ENCODE assay signal across 9 mouse cellular contexts in genomic region chr7:132213460-132213859, GRCm38 (mm10). TPM values are rescaled to one million over a fixed set of nuclear protein-coding genes. Genes with fewer than 3 reads are reported as not detected.
A peak's percentile ranks its signal among the peaks of the same experiment; 100 is the strongest.
DNase-seq lines count a peak whose midpoint lies in the region; ATAC-seq and TF ChIP-seq lines count a peak whose summit lies in the region.
"Had no signal": no experiment of that assay in that cellular context is flagged by ENCODE, and none has a peak within 500 bp of the region (broad histone marks: within the 10 kb centered on the region; RNA-seq: fewer than 3 reads in every experiment).

No protein-coding gene starts in this region.

- no peak for TF ChIP-seq EP300 in stomach, postnatal 0 days (optimal IDR thresholded peaks at IDR 0.05)

- no peak overlapping the region for H3K4me2 ChIP-seq in hindbrain, embryonic 13.5 days
- no peak overlapping the region for H3K4me2 ChIP-seq in stomach, postnatal 0 days (replicated peaks; ENCODE audit: low read depth)
- H3K4me2 ChIP-seq: liver, embryonic 15.5 days had no signal

- no peaks in the 10 kb centered on the region for H3K36me3 ChIP-seq in hindbrain, embryonic 10.5 days
- H3K36me3 ChIP-seq in hindbrain, embryonic 13.5 days, result no peaks in the 10 kb centered on the region
- H3K36me3 ChIP-seq in stomach, postnatal 0 days (ENCODE audit: control insufficient read depth, insufficient read depth, low read length), result no peaks in the 10 kb centered on the region
- H3K36me3 ChIP-seq: liver, embryonic 15.5 days had no signal

- no peaks in the 10 kb centered on the region for H3K9me3 ChIP-seq in hindbrain, embryonic 10.5 days
- no peaks in the 10 kb centered on the region for H3K9me3 ChIP-seq in hindbrain, embryonic 13.5 days
- H3K9me3 ChIP-seq in stomach, postnatal 0 days (ENCODE audit: control insufficient read depth, low read length), result no peaks in the 10 kb centered on the region
- H3K9me3 ChIP-seq: liver, embryonic 15.5 days had no signal

- no peak overlapping the region for H3K9ac ChIP-seq in hindbrain, embryonic 13.5 days
- no peak overlapping the region for H3K9ac ChIP-seq in stomach, postnatal 0 days (ENCODE audit: low read length)
- H3K9ac ChIP-seq: liver, embryonic 15.5 days had no signal

- WGBS in hindbrain, embryonic 10.5 days, result 11% methylated on average over 8 of the region's 8 CpGs
- 7% methylated on average over 8 of the region's 8 CpGs for WGBS in hindbrain, embryonic 13.5 days
- whole genome bisulfite sequencing in stomach, postnatal 0 days, result 6% methylated on average over 8 of the region's 8 CpGs

- no peak overlapping the region for H3K27ac ChIP-seq in hindbrain, embryonic 10.5 days
- no peak overlapping the region for H3K27ac ChIP-seq in hindbrain, embryonic 13.5 days
- peak overlapping the region; percentile 24; the same call in 1 of the 2 replicates for H3K27ac ChIP-seq in stomach, postnatal 0 days (replicated peaks)
- H3K27ac ChIP-seq: liver, embryonic 15.5 days had no signal

- H3K27me3 ChIP-seq in hindbrain, embryonic 10.5 days (ENCODE audit: insufficient read depth, poor library complexity, severe bottlenecking), result peaks cover 2% of the 10 kb centered on the region; the same call in 1 of the 2 replicates
- peaks cover 4% of the 10 kb centered on the region for H3K27me3 ChIP-seq in hindbrain, embryonic 13.5 days
- H3K27me3 ChIP-seq in stomach, postnatal 0 days (ENCODE audit: control insufficient read depth, insufficient read depth, low read length), result no peaks in the 10 kb centered on the region

- DNase-seq in hindbrain, embryonic 10.5 days (ENCODE audit: low spot score), result peak; percentile 76
- DNase-seq in adrenal gland, adult (ENCODE audit: inconsistent age in 2 of 2, low spot score in 1 of 2), result peak; percentile 62 to 87
- DNase-seq in embryo, embryonic 10.5 days (ENCODE audit: low spot score), result peak; percentile 84
- peak; percentile 62 to 69 for DNase-seq in gastrocnemius, postnatal 4 days (ENCODE audit: low spot score in 2 of 2)
- peak; percentile 68 for DNase-seq in layer of hippocampus, adult 9-11 months
- peak; percentile 74 for DNase-seq in lung, postnatal 36 days
- peak; percentile 72 for DNase-seq in stomach, postnatal 0 days (ENCODE audit: low spot score)

- TF ChIP-seq CTCF in stomach, postnatal 0 days (IDR thresholded peaks at IDR 0.05; ENCODE audit: low read depth), result peak; percentile 95

- no peak for ATAC-seq in hindbrain, embryonic 13.5 days (ENCODE audit: low FRiP score)
- ATAC-seq in stomach, postnatal 0 days (ENCODE audit: low FRiP score, low TSS enrichment), result peak; percentile 64; the same call in 1 of the 2 replicates

- peaks cover 9% of the 10 kb centered on the region for H3K4me1 ChIP-seq in hindbrain, embryonic 10.5 days (replicated peaks)
- peaks cover 19% of the 10 kb centered on the region; the same call in 1 of the 2 replicates for H3K4me1 ChIP-seq in hindbrain, embryonic 13.5 days (replicated peaks)
- no peaks in the 10 kb centered on the region for H3K4me1 ChIP-seq in stomach, postnatal 0 days (replicated peaks; ENCODE audit: control insufficient read depth, insufficient read depth)
- H3K4me1 ChIP-seq: liver, embryonic 15.5 days had no signal

- no peak overlapping the region for H3K4me3 ChIP-seq in hindbrain, embryonic 10.5 days
- H3K4me3 ChIP-seq in hindbrain, embryonic 13.5 days, result no peak overlapping the region
- H3K4me3 ChIP-seq in stomach, postnatal 0 days (ENCODE audit: low read depth, low read length), result no peak overlapping the region
- H3K4me3 ChIP-seq: liver, embryonic 15.5 days had no signal

RNA-seq across cellular contexts. Expression of gene Cpxm2, which starts 58.9 kb away (rescaled TPM):
- polyA plus RNA-seq in hindbrain, embryonic 10.5 days (2016; fragmentation: Nextera tagmentation; extraction: Ambion mirVana), result 0.75 and 1.1 TPM in 2 replicates
- polyA plus RNA-seq in hindbrain, embryonic 13.5 days (2015; fragmentation: Nextera tagmentation; extraction: Ambion mirVana), result 1.6 and 1.9 TPM in 2 replicates
- 1 to 10 TPM; 5.5 to 5.6 TPM for total RNA-seq in gastrocnemius, postnatal 4 days (2021)
- 7.8 and 9.7 TPM in 2 replicates for polyA plus RNA-seq in stomach, postnatal 0 days (2015; fragmentation: Nextera tagmentation; extraction: Ambion mirVana)
